Mouse (Mus musculus) kidney, postnatal 0 days (tissue): ENCODE data around the gene Stab2. TPM values are rescaled to one million over a fixed set of nuclear protein-coding genes. Genes with fewer than 3 reads are reported as not detected.
A peak's percentile ranks its signal among the peaks of the same experiment; 100 is the strongest.

Experiments used
- ATAC-seq: fragments of 200-750 bp; cut with Nextera tagmentation; replicated peaks from 2 replicates; pipeline ENCODE4 v1.8.0; 2017; ENCODE audit warnings: low read depth, moderate number of reproducible peaks, moderate TSS enrichment, moderate library complexity; ENCODE audit not compliant: low FRiP score
- DNase-seq: peaks from one replicate; pipeline ENCODE4 v3.0.0-alpha.2; 2016; ENCODE audit warnings: low spot score
- H3K27ac ChIP-seq: fragments of 300-500 bp; sonication (generic); 2 replicates; pipeline ENCODE4 v1.5.1; 2014; ENCODE audit warnings: mild to moderate bottlenecking
- H3K27me3 ChIP-seq: fragments of 300-500 bp; sonication (generic); 2 replicates; pipeline ENCODE4 v1.6.1; 2014; ENCODE audit warnings: low read length, mixed read lengths; ENCODE audit not compliant: insufficient read depth
- H3K36me3 ChIP-seq: fragments of 300-500 bp; sonication (generic); 2 replicates; pipeline ENCODE4 v1.6.1; 2014; ENCODE audit warnings: low read length, mixed read lengths; ENCODE audit not compliant: insufficient read depth
- H3K4me1 ChIP-seq: fragments of 300-500 bp; sonication (generic); replicated peaks from 2 replicates; pipeline ENCODE4 v1.6.1; 2014; ENCODE audit warnings: antibody characterized with exemption, low read length, mixed read lengths; ENCODE audit not compliant: insufficient read depth
- H3K4me2 ChIP-seq: fragments of 300-500 bp; sonication (generic); 2 replicates; pipeline ENCODE4 v1.6.1; 2014; ENCODE audit warnings: mild to moderate bottlenecking, low read length, moderate library complexity, mixed read lengths
- H3K4me3 ChIP-seq: fragments of 300-500 bp; sonication (generic); replicated peaks from 2 replicates; pipeline ENCODE4 v1.5.1; 2014; ENCODE audit warnings: low read depth, low read length
- H3K9ac ChIP-seq: fragments of 300-500 bp; sonication (generic); 2 replicates; pipeline ENCODE4 v1.6.1; 2014; ENCODE audit warnings: low read depth, low read length
- H3K9me3 ChIP-seq: fragments of 300-500 bp; sonication (generic); replicated peaks from 2 replicates; pipeline ENCODE4 v1.6.1; 2016; ENCODE audit warnings: low read length, inconsistent platforms, mixed read lengths
- CTCF ChIP-seq: IDR thresholded peaks from 2 replicates; pipeline ENCODE4 v1.5.1; 2016; ENCODE audit warnings: antibody characterized with exemption, low read depth, mild to moderate bottlenecking, moderate library complexity
- WGBS: fragments of 180-500 bp; shearing (Covaris S2); extraction: QIAGEN DNeasy Blood & Tissue Kit; methylation state at CpG from one replicate; pipeline ENCODE4 v1.1.7; 2014; 5-methylcytosine and 5-hydroxymethylcytosine counted together
- polyA plus RNA-seq: library from polyadenylated mRNA; unstranded; fragments of >200 nt; fragmentation: Nextera tagmentation; extraction: Ambion mirVana; gene quantifications from 2 replicates; pipeline ENCODE4 v1.2.1, GENCODE M21; 2015

The Stab2 gene
- polyA plus RNA-seq, 1 experiment from 2014 or later = 0.51 TPM

- DNase-seq (no peak), ATAC-seq (no peak)
- Histone ChIP-seq H3K36me3 (0 out of 2 replicates have a peak, but pooled peaks cover 2% of the 10 kb centered on the region), H3K9me3 (no peaks in the 10 kb centered on the region), H3K9ac (no peak overlapping the region), H3K27me3 (no peaks in the 10 kb centered on the region), H3K4me1 (0 out of 2 replicates have a peak, but pooled peaks cover 10% of the 10 kb centered on the region), H3K4me2 (no peak overlapping the region), H3K27ac (peak overlapping the region; percentile 63; the same call in 1 of the 2 replicates), H3K4me3 (no peak overlapping the region)
- WGBS = 78% methylated on average over 7 of the region's 7 CpGs
- no peak for TF ChIP-seq CTCF
Observed at GRCm38 (mm10) chr10:86815133-86815532, 192.7 kb downstream of the Stab2 start.

GRCm38 (mm10) chr10:86814292-86815131 lies 193.3 kb downstream of the Stab2 start:
- Histone ChIP-seq H3K27ac (peak overlapping the region; percentile 63; the same call in 1 of the 2 replicates), H3K4me2 (no peak overlapping the region), H3K4me3 (no peak overlapping the region), H3K4me1 (0 out of 2 replicates have a peak, but pooled peaks cover 6% of the 10 kb centered on the region), H3K27me3 (no peaks in the 10 kb centered on the region), H3K36me3 (0 out of 2 replicates have a peak, but pooled peaks cover 2% of the 10 kb centered on the region), H3K9me3 (no peaks in the 10 kb centered on the region), H3K9ac (no peak overlapping the region)
- ATAC-seq (peak; percentile 67), DNase-seq (peak; percentile 40)
- 39% methylated on average over 19 of the region's 19 CpGs for WGBS
- TF ChIP-seq CTCF = no peak

- 98% methylated on average over 5 of the region's 5 CpGs for WGBS
- Histone ChIP-seq H3K9me3 (no peaks in the 10 kb centered on the region), H3K36me3 (0 out of 2 replicates have a peak, but pooled peaks cover 2% of the 10 kb centered on the region), H3K4me1 (0 out of 2 replicates have a peak, but pooled peaks cover 4% of the 10 kb centered on the region), H3K4me2 (no peak overlapping the region), H3K27ac (no peak overlapping the region), H3K9ac (no peak overlapping the region), H3K27me3 (no peaks in the 10 kb centered on the region), H3K4me3 (no peak overlapping the region)
- no peak for TF ChIP-seq CTCF
- DNase-seq (no peak), ATAC-seq (no peak)
Observed at GRCm38 (mm10) chr10:86810612-86811011, 197.2 kb downstream of the Stab2 start.

- 0 out of 2 replicates have a peak, but pooled peaks cover 4% of the 10 kb centered on the region for H3K4me1 ChIP-seq
- H3K9ac ChIP-seq = no peak overlapping the region
- WGBS = 84% methylated on average over 9 of the region's 9 CpGs
- no peak for TF ChIP-seq CTCF
- no peaks in the 10 kb centered on the region for H3K27me3 ChIP-seq
- H3K4me3 ChIP-seq = no peak overlapping the region
- no peaks in the 10 kb centered on the region for H3K36me3 ChIP-seq
- H3K9me3 ChIP-seq = no peaks in the 10 kb centered on the region
- no peak overlapping the region for H3K27ac ChIP-seq
- DNase-seq (no peak), ATAC-seq (no peak)
- no peak overlapping the region for H3K4me2 ChIP-seq
Observed at GRCm38 (mm10) chr10:86810000-86810399, 197.8 kb downstream of the Stab2 start.

- Histone ChIP-seq H3K4me1 (no peaks in the 10 kb centered on the region), H3K36me3 (no peaks in the 10 kb centered on the region), H3K27ac (no peak overlapping the region), H3K27me3 (no peaks in the 10 kb centered on the region), H3K4me2 (no peak overlapping the region), H3K9ac (0 out of 2 replicates have a peak overlapping the region, but pooled peaks have one; percentile 24), H3K4me3 (no peak overlapping the region), H3K9me3 (no peaks in the 10 kb centered on the region)
- DNase-seq (peak; percentile 24), ATAC-seq (no peak)
- TF ChIP-seq CTCF = no peak
- 53% methylated on average over 15 of the region's 15 CpGs for WGBS
Observed at GRCm38 (mm10) chr10:86808013-86808758, 199.6 kb downstream of the Stab2 start.

- Histone ChIP-seq H3K4me2 (no peak overlapping the region), H3K27me3 (no peaks in the 10 kb centered on the region), H3K4me3 (no peak overlapping the region), H3K9me3 (no peaks in the 10 kb centered on the region), H3K9ac (no peak overlapping the region), H3K36me3 (no peaks in the 10 kb centered on the region), H3K4me1 (no peaks in the 10 kb centered on the region), H3K27ac (no peak overlapping the region)
- 100% methylated on average over 1 of the region's 1 CpGs for WGBS
- DNase-seq (no peak), ATAC-seq (no peak)
- no peak for TF ChIP-seq CTCF
Observed at GRCm38 (mm10) chr10:86807362-86807761, 200.5 kb downstream of the Stab2 start.
